Mouse (Mus musculus): ENCODE data around the gene Tmem176b. TPM values are rescaled to one million over a fixed set of nuclear protein-coding genes. Genes with fewer than 3 reads are reported as not detected.

Tmem176b gene
- polyA plus RNA-seq, 1 experiment = 199 TPM

DNA sequence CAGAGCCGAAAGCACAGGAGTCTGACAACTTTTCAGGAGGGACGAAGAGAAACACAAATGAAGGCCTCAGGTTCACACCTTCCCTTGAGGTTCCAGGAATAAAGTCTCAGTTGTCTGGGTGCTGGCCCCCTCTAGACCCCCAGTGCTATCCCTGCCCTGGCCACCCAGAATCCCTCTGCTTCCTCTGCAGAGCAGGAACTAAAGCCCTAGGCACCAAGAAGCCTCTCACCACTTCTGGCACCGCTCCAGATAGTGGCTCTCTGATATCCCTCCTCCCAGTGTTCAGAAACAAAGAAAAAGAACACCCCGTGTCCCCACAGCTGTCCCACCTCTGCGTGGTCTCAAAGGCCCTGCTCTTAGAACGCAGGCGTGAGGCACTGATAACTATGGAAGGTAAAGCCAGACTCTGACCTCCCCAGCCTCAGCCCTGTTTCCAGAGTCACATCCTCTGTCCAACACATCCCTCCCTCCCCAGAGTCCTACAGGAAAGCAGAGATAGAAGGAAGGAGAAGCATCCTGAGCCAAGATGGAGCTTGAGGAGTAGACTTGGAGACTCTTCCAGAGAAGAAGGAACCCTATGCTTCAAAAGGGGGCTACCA is 826 bp downstream of the Tmem176b start, which contains the start of gene Tmem176a:
TSS of gene Tmem176a (plus strand) at position 549 of the 599 bp plus-strand sequence.
- Histone ChIP-seq H3K27ac (ENCODE audit: insufficient read depth, low read length) (peak within 1 kb of the TSS; percentile 66), H3K27me3 (ENCODE audit: control insufficient read depth, insufficient read depth, low read length) (no peaks in the 10 kb centered on the region), H3K4me3 (ENCODE audit: extremely low read depth, insufficient read depth, insufficient read length) (peak within 1 kb of the TSS; percentile 50), H3K36me3 (ENCODE audit: control insufficient read depth, insufficient read depth, low read length) (no peaks in the 10 kb centered on the region), H3K4me1 (ENCODE audit: control insufficient read depth, insufficient read depth, insufficient read length) (peaks cover 2% of the 10 kb centered on the region; the same call in 1 of the 2 replicates)
- TF ChIP-seq POLR2A (IDR thresholded peaks at IDR 0.05; ENCODE audit: low read depth, low read length) (no peak), CTCF (IDR thresholded peaks at IDR 0.05; ENCODE audit: extremely low read depth, insufficient read depth, insufficient read length, insufficient replicate concordance) (no peak)
- 14% methylated on average over 7 of the region's 7 CpGs for WGBS
- no peak for DNase-seq (ENCODE audit: low read depth in 1 of 2, low spot score in 2 of 2)

GRCm38 (mm10) chr6:48838321-48839080 is 2.8 kb downstream of the Tmem176b start:
- TF ChIP-seq CTCF (IDR thresholded peaks at IDR 0.05; ENCODE audit: extremely low read depth, insufficient read depth, insufficient read length, insufficient replicate concordance) (no peak), POLR2A (IDR thresholded peaks at IDR 0.05; ENCODE audit: low read depth, low read length) (no peak)
- H3K27ac ChIP-seq (ENCODE audit: insufficient read depth, low read length) = no peak overlapping the region
- H3K36me3 ChIP-seq (ENCODE audit: control insufficient read depth, insufficient read depth, low read length) = no peaks in the 10 kb centered on the region
- no peaks in the 10 kb centered on the region for H3K27me3 ChIP-seq (ENCODE audit: control insufficient read depth, insufficient read depth, low read length)
- peaks cover 2% of the 10 kb centered on the region; the same call in 1 of the 2 replicates for H3K4me1 ChIP-seq (ENCODE audit: control insufficient read depth, insufficient read depth, insufficient read length)
- H3K4me3 ChIP-seq (ENCODE audit: extremely low read depth, insufficient read depth, insufficient read length) = peak overlapping the region; percentile 0; the same call in 1 of the 2 replicates
- WGBS = 73% methylated on average over 6 of the region's 6 CpGs
- DNase-seq (ENCODE audit: low read depth in 1 of 2, low spot score in 2 of 2) = no peak

DNA sequence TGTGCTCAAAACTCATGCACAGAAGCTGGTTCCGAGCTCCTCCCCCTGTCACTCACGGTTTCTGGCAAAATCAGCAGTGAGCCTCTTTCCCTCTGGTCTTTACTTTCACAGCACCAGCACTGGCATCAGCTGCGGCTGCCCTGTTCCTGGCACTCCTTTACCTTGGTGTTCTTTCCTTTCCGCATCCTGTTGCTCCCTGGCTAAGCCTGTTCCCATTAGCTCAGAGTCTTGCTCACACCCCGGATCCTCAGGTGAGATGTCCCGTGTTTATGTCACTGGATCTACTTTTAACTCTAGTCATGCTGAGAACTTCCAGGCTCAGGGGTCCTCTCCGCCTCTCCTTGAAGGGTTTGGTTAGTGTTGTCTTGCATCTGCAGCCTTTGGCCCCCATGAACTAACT is 3.8 kb downstream of the Tmem176b start:
- H3K27me3 ChIP-seq (ENCODE audit: control insufficient read depth, insufficient read depth, low read length) = no peaks in the 10 kb centered on the region
- TF ChIP-seq CTCF (IDR thresholded peaks at IDR 0.05; ENCODE audit: extremely low read depth, insufficient read depth, insufficient read length, insufficient replicate concordance) = no peak
- no peak for TF ChIP-seq POLR2A (IDR thresholded peaks at IDR 0.05; ENCODE audit: low read depth, low read length)
- no peak overlapping the region for H3K27ac ChIP-seq (ENCODE audit: insufficient read depth, low read length)
- 90% methylated on average over 7 of the region's 7 CpGs for WGBS
- H3K4me1 ChIP-seq (ENCODE audit: control insufficient read depth, insufficient read depth, insufficient read length) = peaks cover 2% of the 10 kb centered on the region; the same call in 1 of the 2 replicates
- no peak for DNase-seq (ENCODE audit: low read depth in 1 of 2, low spot score in 2 of 2)
- H3K4me3 ChIP-seq (ENCODE audit: extremely low read depth, insufficient read depth, insufficient read length) = no peak overlapping the region
- H3K36me3 ChIP-seq (ENCODE audit: control insufficient read depth, insufficient read depth, low read length) = no peaks in the 10 kb centered on the region

DNA sequence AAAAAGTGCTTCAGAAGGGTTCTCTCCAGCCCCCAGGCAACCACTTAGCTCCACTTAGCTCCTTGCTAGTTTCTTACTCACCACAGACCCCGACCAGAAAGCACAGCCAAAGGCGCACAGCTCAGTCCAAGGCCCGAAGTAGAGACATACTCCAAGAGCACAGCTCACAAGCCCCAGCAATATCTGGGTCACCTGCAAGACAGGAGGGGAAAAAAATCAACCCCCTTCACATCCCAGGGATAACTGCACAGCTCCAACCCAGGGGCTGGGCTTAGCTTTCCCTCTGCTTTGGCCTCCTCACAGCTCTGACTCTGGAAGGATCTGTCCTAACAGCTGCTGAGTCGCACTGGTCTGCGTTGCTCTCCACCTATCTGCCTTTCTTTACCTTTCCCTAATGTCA is 5.2 kb downstream of the Tmem176b start:
- 94% methylated on average over 5 of the region's 5 CpGs for WGBS
- Histone ChIP-seq H3K27me3 (ENCODE audit: control insufficient read depth, insufficient read depth, low read length) (no peaks in the 10 kb centered on the region), H3K4me3 (ENCODE audit: extremely low read depth, insufficient read depth, insufficient read length) (no peak overlapping the region), H3K27ac (ENCODE audit: insufficient read depth, low read length) (no peak overlapping the region), H3K4me1 (ENCODE audit: control insufficient read depth, insufficient read depth, insufficient read length) (peaks cover 2% of the 10 kb centered on the region; the same call in 1 of the 2 replicates), H3K36me3 (ENCODE audit: control insufficient read depth, insufficient read depth, low read length) (no peaks in the 10 kb centered on the region)
- TF ChIP-seq POLR2A (IDR thresholded peaks at IDR 0.05; ENCODE audit: low read depth, low read length) = no peak
- no peak for TF ChIP-seq CTCF (IDR thresholded peaks at IDR 0.05; ENCODE audit: extremely low read depth, insufficient read depth, insufficient read length, insufficient replicate concordance)
- DNase-seq (ENCODE audit: low read depth in 1 of 2, low spot score in 2 of 2) = no peak

DNA sequence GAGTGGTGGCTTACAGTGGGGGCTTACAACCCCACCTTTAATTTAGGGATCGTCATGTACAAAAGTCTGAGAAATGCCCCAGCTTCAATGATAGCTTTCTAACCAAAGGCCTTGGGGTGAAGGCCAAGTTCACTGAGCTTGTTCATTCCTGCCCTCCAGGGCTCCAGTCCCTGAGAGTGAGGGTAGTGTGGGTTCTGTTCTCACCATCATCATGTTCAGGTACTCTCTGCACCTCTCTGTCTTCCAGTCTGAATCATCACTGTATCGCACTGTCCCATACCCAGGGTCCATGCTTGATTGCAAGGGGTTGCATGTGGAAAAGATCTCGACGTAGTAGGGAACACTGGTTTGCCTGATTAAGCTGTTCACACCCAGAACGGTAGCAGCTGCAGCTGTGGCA is 6.1 kb downstream of the Tmem176b start:
- no peaks in the 10 kb centered on the region for H3K27me3 ChIP-seq (ENCODE audit: control insufficient read depth, insufficient read depth, low read length)
- peaks cover 4% of the 10 kb centered on the region; the same call in 1 of the 2 replicates for H3K4me1 ChIP-seq (ENCODE audit: control insufficient read depth, insufficient read depth, insufficient read length)
- no peak for DNase-seq (ENCODE audit: low read depth in 1 of 2, low spot score in 2 of 2)
- TF ChIP-seq CTCF (IDR thresholded peaks at IDR 0.05; ENCODE audit: extremely low read depth, insufficient read depth, insufficient read length, insufficient replicate concordance) (no peak), POLR2A (IDR thresholded peaks at IDR 0.05; ENCODE audit: low read depth, low read length) (no peak)
- 89% methylated on average over 5 of the region's 5 CpGs for WGBS
- H3K36me3 ChIP-seq (ENCODE audit: control insufficient read depth, insufficient read depth, low read length) = no peaks in the 10 kb centered on the region
- no peak overlapping the region for H3K27ac ChIP-seq (ENCODE audit: insufficient read depth, low read length)
- H3K4me3 ChIP-seq (ENCODE audit: extremely low read depth, insufficient read depth, insufficient read length) = no peak overlapping the region

- no peak overlapping the region for H3K27ac ChIP-seq (ENCODE audit: insufficient read depth, low read length)
- 85% methylated on average over 4 of the region's 4 CpGs for WGBS
Observed at GRCm38 (mm10) chr6:48833515-48833914, 7.8 kb downstream of the Tmem176b start.

More at GRCm38 (mm10) chr6:48833515-48833914, 7.8 kb downstream of the Tmem176b start:
- no peak for DNase-seq (ENCODE audit: low read depth in 1 of 2, low spot score in 2 of 2)
- Histone ChIP-seq H3K4me3 (ENCODE audit: extremely low read depth, insufficient read depth, insufficient read length) (no peak overlapping the region), H3K36me3 (ENCODE audit: control insufficient read depth, insufficient read depth, low read length) (no peaks in the 10 kb centered on the region), H3K27me3 (ENCODE audit: control insufficient read depth, insufficient read depth, low read length) (no peaks in the 10 kb centered on the region), H3K4me1 (ENCODE audit: control insufficient read depth, insufficient read depth, insufficient read length) (peaks cover 8% of the 10 kb centered on the region)
- TF ChIP-seq CTCF (IDR thresholded peaks at IDR 0.05; ENCODE audit: extremely low read depth, insufficient read depth, insufficient read length, insufficient replicate concordance) = no peak
- no peak for TF ChIP-seq POLR2A (IDR thresholded peaks at IDR 0.05; ENCODE audit: low read depth, low read length)
